Mouse (Mus musculus): Measurements from ENCODE around the gene Lix1l. TPM values are rescaled to one million over a fixed set of nuclear protein-coding genes. Genes with fewer than 3 reads are reported as not detected.

Lix1l gene
- polyA plus RNA-seq, 1 experiment from 2014 or later = 8.7 TPM

Other genes with a start within 250 kb of the Lix1l start
- gene BC107364, start 148.8 kb upstream of the Lix1l start, polyA plus RNA-seq (2015; fragmentation: Nextera tagmentation; extraction: Ambion mirVana) = 0.31 TPM in 1 of 2 replicates, not detected in the other
- 12.4 and 16.1 TPM in 2 replicates for gene Hfe2, start 76.0 kb upstream of the Lix1l start, polyA plus RNA-seq (2015; fragmentation: Nextera tagmentation; extraction: Ambion mirVana)
- gene Txnip, start 43.2 kb upstream of the Lix1l start, polyA plus RNA-seq (2015; fragmentation: Nextera tagmentation; extraction: Ambion mirVana) = 179 and 184 TPM in 2 replicates
- 1.5 and 2.0 TPM in 2 replicates for gene Gm16253, start 24.2 kb upstream of the Lix1l start, polyA plus RNA-seq (2015; fragmentation: Nextera tagmentation; extraction: Ambion mirVana)
- 43.6 and 48.5 TPM in 2 replicates for gene Polr3gl, start 7.0 kb upstream of the Lix1l start, polyA plus RNA-seq (2015; fragmentation: Nextera tagmentation; extraction: Ambion mirVana)
- gene Ankrd34a, start 4.5 kb upstream of the Lix1l start, polyA plus RNA-seq (2015; fragmentation: Nextera tagmentation; extraction: Ambion mirVana) = 2.2 and 3.0 TPM in 2 replicates
- 119 and 121 TPM in 2 replicates for gene Rbm8a, start 28.8 kb downstream of the Lix1l start, polyA plus RNA-seq (2015; fragmentation: Nextera tagmentation; extraction: Ambion mirVana)
- gene Pex11b, start 34.2 kb downstream of the Lix1l start, polyA plus RNA-seq (2015; fragmentation: Nextera tagmentation; extraction: Ambion mirVana) = 54.7 and 58.7 TPM in 2 replicates
- gene Gm42957, start 34.3 kb downstream of the Lix1l start, polyA plus RNA-seq (2015; fragmentation: Nextera tagmentation; extraction: Ambion mirVana) = 0.43 and 0.45 TPM in 2 replicates
- gene Itga10, start 44.4 kb downstream of the Lix1l start, polyA plus RNA-seq (2015; fragmentation: Nextera tagmentation; extraction: Ambion mirVana) = 6.3 and 6.9 TPM in 2 replicates
- 10.2 TPM in 2 replicates for gene Ankrd35, start 69.0 kb downstream of the Lix1l start, polyA plus RNA-seq (2015; fragmentation: Nextera tagmentation; extraction: Ambion mirVana)
- 65.4 and 74.1 TPM in 2 replicates for gene Pias3, start 95.2 kb downstream of the Lix1l start, polyA plus RNA-seq (2015; fragmentation: Nextera tagmentation; extraction: Ambion mirVana)
- gene Nudt17, start 107.4 kb downstream of the Lix1l start, polyA plus RNA-seq (2015; fragmentation: Nextera tagmentation; extraction: Ambion mirVana) = 15.3 and 16.3 TPM in 2 replicates
- 32.3 and 32.8 TPM in 2 replicates for gene Polr3c, start 126.5 kb downstream of the Lix1l start, polyA plus RNA-seq (2015; fragmentation: Nextera tagmentation; extraction: Ambion mirVana)
- 39.8 and 42.0 TPM in 2 replicates for gene Rnf115, start 126.5 kb downstream of the Lix1l start, polyA plus RNA-seq (2015; fragmentation: Nextera tagmentation; extraction: Ambion mirVana)
- not detected in 2 replicates for gene Pdzk1, start 228.1 kb downstream of the Lix1l start, polyA plus RNA-seq (2015; fragmentation: Nextera tagmentation; extraction: Ambion mirVana)
- gene Cd160, start 228.2 kb downstream of the Lix1l start, polyA plus RNA-seq (2015; fragmentation: Nextera tagmentation; extraction: Ambion mirVana) = 0.07 and 0.13 TPM in 2 replicates

Data from embryonic facial prominence, embryonic 15.5 days (tissue).